Mouse (Mus musculus) kidney, postnatal 10 days (tissue): ENCODE results near the gene Slc39a7.

ENCODE experiments used
- DNase-seq: peaks from one replicate; pipeline ENCODE4 v3.0.0; 2021; ENCODE audit warnings: mixed read lengths

The Slc39a7 gene

DNA sequence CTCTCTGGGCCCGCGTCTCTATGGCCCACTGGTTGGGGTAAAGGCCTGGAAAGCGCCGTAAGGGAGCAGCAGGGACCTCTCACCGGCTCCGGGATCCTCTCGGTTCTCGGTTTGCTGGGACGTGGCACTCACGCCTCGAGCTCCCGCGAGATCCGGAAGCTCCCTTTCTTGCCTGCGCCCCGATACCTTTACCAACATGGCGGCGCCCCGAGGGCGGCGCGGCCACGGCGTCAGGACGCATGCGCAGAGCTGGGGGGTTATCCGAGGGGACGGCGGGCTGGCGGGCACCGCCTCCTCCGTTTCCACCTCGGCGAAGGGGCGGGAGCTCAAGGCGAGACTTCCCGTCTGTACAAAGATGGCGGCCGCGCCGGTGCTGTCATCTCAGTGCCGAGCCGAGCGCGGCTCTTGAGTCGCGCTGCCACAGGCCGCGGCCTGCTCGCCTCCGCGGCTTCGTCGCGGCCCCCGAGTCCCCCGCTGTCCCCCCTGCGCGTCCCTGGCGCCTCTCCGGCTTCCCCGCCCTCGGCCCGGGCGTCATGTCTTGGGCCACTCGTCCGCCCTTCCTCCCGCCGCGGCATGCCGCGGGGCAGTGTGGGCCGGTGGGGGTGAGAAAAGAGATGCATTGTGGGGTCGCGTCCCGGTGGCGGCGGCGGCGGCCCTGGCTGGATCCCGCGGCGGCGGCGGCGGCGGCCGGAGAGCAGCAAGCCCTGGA lies at the start of gene Slc39a7, which contains the start of gene Rxrb:
Gene Slc39a7, minus strand, starts transcription at position 218 of the 709 bp plus-strand sequence.
Gene Rxrb, plus strand, starts transcription at position 348 of the 709 bp plus-strand sequence.
- peak; percentile 99 for DNase-seq

DNA sequence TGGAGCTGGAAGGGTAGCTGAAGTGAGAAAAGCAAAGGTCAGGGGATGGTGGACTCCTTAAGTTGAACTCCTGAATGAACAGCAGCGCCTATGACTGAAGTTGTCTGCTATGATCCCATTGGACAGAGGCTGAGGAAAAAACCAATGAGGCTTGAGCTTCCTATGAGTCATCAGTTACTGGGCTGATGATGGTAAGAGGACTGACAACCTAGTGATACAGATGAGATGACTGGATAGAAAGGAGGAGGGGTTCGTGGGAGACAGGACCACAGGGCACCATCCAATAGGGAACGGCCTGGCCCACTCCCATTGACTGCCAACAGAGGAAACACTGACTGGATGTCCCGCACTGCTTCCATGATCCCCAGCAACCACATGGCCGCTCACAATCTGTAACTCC lies 48.1 kb upstream of the Slc39a7 start:
- DNase-seq, result peak; percentile 32

GRCm38 (mm10) chr17:34079002-34079401 lies 47.5 kb upstream of the Slc39a7 start:
- DNase-seq, result no peak

DNA sequence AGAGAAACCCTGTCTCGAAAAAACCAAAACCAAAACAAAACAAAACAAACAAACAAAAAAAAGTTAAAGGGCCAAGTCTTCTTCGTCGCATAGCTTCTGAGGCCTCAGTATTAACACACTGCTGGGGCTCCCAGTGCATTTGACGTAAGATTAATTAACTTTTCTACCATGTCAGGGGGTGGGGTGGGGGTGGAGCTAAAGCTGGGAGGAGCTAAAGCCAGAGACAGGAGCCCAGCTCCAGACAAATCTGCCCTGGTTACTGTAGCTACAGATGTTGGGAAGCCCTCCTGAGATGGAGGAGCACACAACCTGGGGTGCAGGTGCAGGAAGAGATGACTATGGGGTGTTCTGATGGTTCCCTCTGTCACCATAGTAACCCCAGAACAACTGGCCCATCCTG lies 46.7 kb upstream of the Slc39a7 start:
- DNase-seq, result no peak

DNA sequence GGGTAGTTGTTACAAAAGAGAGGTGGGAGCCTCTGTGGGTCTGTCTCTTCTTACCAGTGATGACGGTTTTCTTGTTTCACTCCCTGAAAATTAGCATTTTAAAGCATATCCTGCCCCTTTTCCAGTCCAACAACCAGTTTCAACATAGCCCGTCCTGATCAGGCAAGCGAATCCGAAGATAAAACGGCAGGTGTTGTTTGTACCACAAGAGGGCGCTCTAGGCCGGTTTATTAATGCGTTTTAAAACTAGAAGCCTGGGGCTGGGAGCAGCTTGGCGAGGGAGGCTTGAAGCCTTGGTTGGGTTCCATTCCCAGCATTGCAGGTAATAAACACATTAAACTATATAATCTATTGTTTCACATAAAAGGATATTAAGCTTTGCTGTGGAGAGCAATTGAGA lies 46.1 kb upstream of the Slc39a7 start:
- DNase-seq, result peak; percentile 88

GRCm38 (mm10) chr17:34075271-34075670 lies 43.8 kb upstream of the Slc39a7 start:
- peak; percentile 87 for DNase-seq

- DNase-seq, result no peak
These were observed 40.6 kb upstream of the Slc39a7 start for GRCm38 (mm10) chr17:34072091-34072490.

DNA sequence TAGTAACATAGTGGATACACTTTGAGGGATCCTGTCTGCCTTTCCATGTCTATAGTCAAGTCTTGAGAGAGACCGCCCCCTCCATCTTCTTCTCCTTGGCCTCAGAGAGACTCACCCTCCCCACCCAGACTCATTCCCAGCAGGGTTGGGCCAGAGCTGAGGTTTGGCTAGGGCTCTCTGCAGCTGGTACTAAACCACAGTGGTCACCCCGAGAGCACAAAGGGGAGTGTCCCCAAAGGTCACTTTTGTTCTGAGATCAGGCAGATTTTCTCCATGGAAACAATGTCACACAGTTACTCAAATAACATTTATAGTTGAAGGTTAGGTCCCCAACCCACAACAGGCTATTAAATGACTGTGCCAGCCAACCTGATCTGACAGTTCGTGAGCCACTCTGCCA lies 37.4 kb upstream of the Slc39a7 start:
- DNase-seq, result no peak

- DNase-seq, result no peak
These were observed 25.7 kb upstream of the Slc39a7 start for GRCm38 (mm10) chr17:34057224-34057623.

- DNase-seq, result no peak
These were observed 16.0 kb upstream of the Slc39a7 start for GRCm38 (mm10) chr17:34047404-34048050.

GRCm38 (mm10) chr17:34045941-34046340 lies 14.5 kb upstream of the Slc39a7 start:
- no peak for DNase-seq

GRCm38 (mm10) chr17:34039562-34040450 lies 8.3 kb upstream of the Slc39a7 start:
- peak; percentile 42 for DNase-seq

GRCm38 (mm10) chr17:34038878-34039561 lies 7.5 kb upstream of the Slc39a7 start, which contains the start of gene Col11a2:
TSS of gene Col11a2 (plus strand) at chr17:34039437.
- no peak for DNase-seq

- peak; percentile 40 for DNase-seq
These were observed 7.0 kb upstream of the Slc39a7 start for GRCm38 (mm10) chr17:34038440-34038839.

- DNase-seq, result no peak
These were observed 5.8 kb upstream of the Slc39a7 start for GRCm38 (mm10) chr17:34037241-34037640.

- peak; percentile 59 for DNase-seq
These were observed 5.2 kb upstream of the Slc39a7 start for GRCm38 (mm10) chr17:34036647-34037046.

DNA sequence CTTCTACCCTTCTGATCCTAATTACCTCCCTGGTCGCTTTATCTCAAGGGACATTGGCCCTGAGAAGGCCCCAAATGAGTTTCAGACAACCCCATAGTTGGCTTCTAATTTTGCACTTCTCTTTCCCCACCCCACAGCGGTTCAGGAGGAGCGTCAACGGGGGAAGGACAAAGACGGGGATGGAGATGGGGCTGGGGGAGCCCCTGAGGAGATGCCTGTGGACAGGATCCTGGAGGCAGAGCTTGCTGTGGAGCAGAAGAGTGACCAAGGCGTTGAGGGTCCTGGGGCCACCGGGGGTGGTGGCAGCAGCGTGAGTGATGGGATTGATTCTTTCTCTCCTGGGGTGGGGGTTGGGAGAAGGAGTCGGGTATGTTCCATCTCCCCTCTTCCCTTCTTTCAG lies 4.0 kb upstream of the Slc39a7 start:
- no peak for DNase-seq

DNA sequence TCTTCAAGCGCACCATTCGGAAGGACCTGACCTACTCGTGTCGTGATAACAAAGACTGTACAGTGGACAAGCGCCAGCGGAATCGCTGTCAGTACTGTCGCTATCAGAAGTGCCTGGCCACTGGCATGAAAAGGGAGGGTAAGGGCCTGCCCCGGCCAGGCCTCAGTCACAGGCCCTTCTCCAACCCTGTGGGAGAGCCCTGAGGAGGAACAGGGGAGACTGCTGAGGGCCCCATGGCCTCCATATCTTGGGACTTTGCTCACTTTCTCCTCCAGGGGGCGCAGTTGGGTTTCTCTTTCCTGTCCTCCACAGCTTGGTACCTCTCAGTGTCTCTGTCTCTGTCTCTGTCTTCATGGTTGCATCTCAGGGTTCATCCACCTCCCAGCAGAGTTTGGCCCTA lies 2.6 kb upstream of the Slc39a7 start:
- peak; percentile 76 for DNase-seq

DNA sequence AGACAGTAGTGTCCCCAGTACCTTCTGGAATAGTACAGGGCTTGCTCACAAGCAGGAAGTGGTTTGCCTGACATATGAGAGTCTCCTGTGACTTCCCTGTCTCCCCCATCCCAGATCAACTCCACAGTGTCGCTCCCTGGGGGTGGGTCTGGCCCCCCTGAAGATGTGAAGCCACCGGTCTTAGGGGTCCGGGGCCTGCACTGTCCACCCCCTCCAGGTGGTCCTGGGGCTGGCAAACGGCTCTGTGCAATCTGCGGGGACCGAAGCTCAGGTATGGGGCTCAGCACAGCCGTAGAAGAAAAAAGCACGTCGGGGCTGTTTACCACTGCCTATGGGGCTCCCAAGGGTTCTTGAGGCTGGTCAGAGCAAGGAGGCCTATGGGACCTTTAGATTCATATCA lies 2.0 kb upstream of the Slc39a7 start:
- no peak for DNase-seq

DNA sequence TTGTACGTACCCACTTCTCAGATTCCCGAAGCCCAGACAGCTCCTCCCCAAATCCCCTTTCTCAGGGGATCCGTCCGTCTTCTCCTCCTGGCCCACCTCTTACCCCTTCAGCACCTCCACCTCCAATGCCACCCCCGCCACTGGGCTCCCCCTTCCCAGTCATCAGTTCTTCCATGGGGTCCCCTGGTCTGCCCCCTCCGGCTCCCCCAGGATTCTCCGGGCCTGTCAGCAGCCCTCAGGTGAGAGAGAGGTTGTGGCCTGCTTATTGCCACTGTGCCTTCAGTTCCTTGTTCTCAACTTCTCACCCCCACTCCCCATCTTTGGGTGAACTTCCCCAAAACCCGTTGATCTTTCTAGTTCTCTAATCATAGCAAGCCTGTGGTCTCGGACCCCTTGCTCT lies 1.3 kb upstream of the Slc39a7 start:
- peak; percentile 44 for DNase-seq

- no peak for DNase-seq
These were observed 721 bp upstream of the Slc39a7 start for GRCm38 (mm10) chr17:34032174-34032632.

- no peak for DNase-seq
These were observed 588 bp downstream of the Slc39a7 start for GRCm38 (mm10) chr17:34030861-34031326.
